Mouse (Mus musculus) testis, adult 2 months (tissue): ENCODE data around the gene Tmem132d. TPM values are rescaled to one million over a fixed set of nuclear protein-coding genes. Genes with fewer than 3 reads are reported as not detected.

ENCODE experiments used
- H3K27ac ChIP-seq: fragments of 200-500 bp; 2 replicates; pipeline ENCODE4 v1.5.1; 2012; ENCODE audit warnings: low read depth, low read length; ENCODE audit not compliant: control insufficient read depth, insufficient read depth
- H3K27me3 ChIP-seq: fragments of 200-500 bp; 2 replicates; pipeline ENCODE4 v1.6.1; 2012; ENCODE audit warnings: mild to moderate bottlenecking, low read length, moderate library complexity; ENCODE audit not compliant: control insufficient read depth, insufficient read depth
- H3K36me3 ChIP-seq: fragments of 200-500 bp; 2 replicates; pipeline ENCODE4 v1.6.1; 2012; ENCODE audit warnings: mild to moderate bottlenecking, low read length; ENCODE audit not compliant: control insufficient read depth, insufficient read depth
- H3K4me1 ChIP-seq: fragments of 200-500 bp; 2 replicates; pipeline ENCODE4 v1.6.1; 2012; ENCODE audit warnings: low read length; ENCODE audit not compliant: control insufficient read depth, insufficient read depth
- H3K4me3 ChIP-seq: fragments of 200-500 bp; 2 replicates; pipeline ENCODE4 v1.5.1; 2012; ENCODE audit warnings: low read depth, mild to moderate bottlenecking, low read length, moderate library complexity, mixed read lengths; ENCODE audit not compliant: control insufficient read depth
- CTCF ChIP-seq: fragments of 200-500 bp; IDR thresholded peaks from 2 replicates; pipeline ENCODE4 v1.5.1; 2012; ENCODE audit warnings: low read depth, mild to moderate bottlenecking, inconsistent platforms, low read length, moderate library complexity; ENCODE audit not compliant: control insufficient read depth, insufficient read depth, insufficient replicate concordance
- POLR2A ChIP-seq: fragments of 200-500 bp; IDR thresholded peaks from 2 replicates; pipeline ENCODE4 v1.6.1; 2012; ENCODE audit warnings: low read depth, mild to moderate bottlenecking, inconsistent platforms, low read length, moderate library complexity; ENCODE audit not compliant: control insufficient read depth
- polyA plus RNA-seq: library from polyadenylated mRNA; depleted of rRNA; stranded (reverse); fragments of >200 nt; gene quantifications from 2 replicates; pipeline ENCODE4 v1.2.3, GENCODE M21; 2012

Tmem132d gene
- polyA plus RNA-seq, 1 experiment = 0.04 TPM

- Histone ChIP-seq H3K4me3 (no peak overlapping the region), H3K4me1 (no peaks in the 10 kb centered on the region), H3K36me3 (no peaks in the 10 kb centered on the region), H3K27me3 (no peaks in the 10 kb centered on the region), H3K27ac (no peak overlapping the region)
- TF ChIP-seq POLR2A = no peak
- TF ChIP-seq CTCF = no peak
Measured at GRCm38 (mm10) chr5:127926686-127927085, 506.2 kb downstream of the Tmem132d start.

- no peaks in the 10 kb centered on the region for H3K27me3 ChIP-seq
- H3K4me3 ChIP-seq = no peak overlapping the region
- TF ChIP-seq POLR2A = no peak
- TF ChIP-seq CTCF = no peak
- no peak overlapping the region for H3K27ac ChIP-seq
- no peaks in the 10 kb centered on the region for H3K36me3 ChIP-seq
- H3K4me1 ChIP-seq = no peaks in the 10 kb centered on the region
Measured at GRCm38 (mm10) chr5:127924106-127924505, 508.8 kb downstream of the Tmem132d start.

DNA sequence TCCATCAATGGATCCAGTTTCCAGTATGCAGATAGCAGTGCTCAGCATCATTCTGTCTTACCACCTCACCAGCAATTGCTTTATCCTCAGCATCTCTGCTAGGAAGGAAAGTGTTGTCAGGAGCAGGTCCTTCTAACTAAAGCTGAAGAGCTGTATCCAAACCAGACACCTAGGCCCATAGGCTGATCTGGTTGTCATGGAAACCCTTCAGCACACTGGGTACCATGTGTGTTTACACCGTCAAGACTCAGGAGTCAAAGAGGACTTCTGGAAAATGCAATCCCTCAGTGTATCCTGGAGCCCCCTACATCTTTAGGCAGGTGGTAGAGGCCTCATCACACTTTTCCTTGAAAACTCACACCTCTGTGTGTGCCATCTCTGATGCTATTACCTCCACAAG, 513.7 kb downstream of the Tmem132d start:
- H3K36me3 ChIP-seq = no peaks in the 10 kb centered on the region
- no peaks in the 10 kb centered on the region for H3K4me1 ChIP-seq
- no peak for TF ChIP-seq CTCF
- TF ChIP-seq POLR2A = no peak
- H3K27ac ChIP-seq = no peak overlapping the region
- no peak overlapping the region for H3K4me3 ChIP-seq
- H3K27me3 ChIP-seq = no peaks in the 10 kb centered on the region

DNA sequence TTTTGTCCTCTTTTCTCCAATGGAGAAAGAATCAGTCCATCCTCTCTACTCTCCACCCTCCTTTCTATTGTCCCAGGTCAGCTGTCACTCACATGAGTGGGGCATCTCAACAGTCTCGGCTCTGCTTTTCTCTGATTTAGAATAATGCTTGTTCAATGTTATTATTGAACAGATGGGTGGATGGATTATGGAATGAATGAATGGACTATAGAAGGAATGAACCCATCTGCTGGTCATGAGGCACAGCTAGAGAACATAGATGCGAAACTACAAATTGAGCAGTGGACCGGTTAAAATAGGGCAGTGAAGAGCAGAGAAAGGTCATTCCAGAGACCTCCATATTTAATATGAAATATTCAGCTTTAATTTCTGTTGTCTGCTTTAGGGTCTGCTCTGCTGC, 514.5 kb downstream of the Tmem132d start:
- no peaks in the 10 kb centered on the region for H3K27me3 ChIP-seq
- H3K36me3 ChIP-seq = no peaks in the 10 kb centered on the region
- H3K27ac ChIP-seq = no peak overlapping the region
- TF ChIP-seq CTCF = no peak
- no peak for TF ChIP-seq POLR2A
- H3K4me1 ChIP-seq = no peaks in the 10 kb centered on the region
- H3K4me3 ChIP-seq = no peak overlapping the region

GRCm38 (mm10) chr5:127914157-127914556, 518.7 kb downstream of the Tmem132d start:
- no peak overlapping the region for H3K27ac ChIP-seq
- no peak overlapping the region for H3K4me3 ChIP-seq
- no peaks in the 10 kb centered on the region for H3K4me1 ChIP-seq
- H3K36me3 ChIP-seq = no peaks in the 10 kb centered on the region
- no peak for TF ChIP-seq CTCF
- TF ChIP-seq POLR2A = no peak
- H3K27me3 ChIP-seq = no peaks in the 10 kb centered on the region

GRCm38 (mm10) chr5:127911603-127912002, 521.3 kb downstream of the Tmem132d start:
- no peak overlapping the region for H3K27ac ChIP-seq
- no peaks in the 10 kb centered on the region for H3K4me1 ChIP-seq
- H3K4me3 ChIP-seq = no peak overlapping the region
- no peaks in the 10 kb centered on the region for H3K36me3 ChIP-seq
- TF ChIP-seq CTCF (no peak), POLR2A (no peak)
- H3K27me3 ChIP-seq = no peaks in the 10 kb centered on the region

GRCm38 (mm10) chr5:127910356-127910755, 522.5 kb downstream of the Tmem132d start:
- Histone ChIP-seq H3K4me3 (no peak overlapping the region), H3K27ac (no peak overlapping the region), H3K27me3 (no peaks in the 10 kb centered on the region), H3K36me3 (no peaks in the 10 kb centered on the region), H3K4me1 (no peaks in the 10 kb centered on the region)
- TF ChIP-seq CTCF (no peak), POLR2A (no peak)

DNA sequence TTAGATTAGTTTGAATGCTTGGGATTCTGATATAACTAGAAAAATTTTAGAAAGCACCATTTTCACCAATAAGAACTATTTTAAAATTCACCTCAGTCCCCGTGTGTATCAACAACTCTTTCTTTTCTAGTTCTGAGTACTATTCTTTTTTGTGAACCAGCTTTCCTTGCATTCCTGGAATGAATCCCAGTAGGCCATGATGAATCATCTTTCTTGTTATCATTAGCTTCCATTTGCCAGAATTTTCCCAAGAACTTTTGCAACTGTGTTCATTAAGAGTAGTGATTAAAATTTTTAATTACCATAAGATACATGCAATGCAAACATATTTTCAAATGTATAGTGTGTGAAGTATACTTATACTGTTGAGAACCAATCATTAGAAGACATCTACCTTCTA, 537.7 kb downstream of the Tmem132d start:
- Histone ChIP-seq H3K36me3 (no peaks in the 10 kb centered on the region), H3K27me3 (no peaks in the 10 kb centered on the region), H3K4me3 (no peak overlapping the region), H3K4me1 (no peaks in the 10 kb centered on the region), H3K27ac (no peak overlapping the region)
- no peak for TF ChIP-seq CTCF
- no peak for TF ChIP-seq POLR2A
